Mouse (Mus musculus): ENCODE measurements at regions not wholly inside any gene's neighbourhood (a gene's known extent, or its start where the extent isn't known, plus 50 kb on each side); places are given as distances from the start of the nearest gene placed in this dataset.
"Not testable (repeated sequence)": the region's sequence is repeated elsewhere in the genome, so short reads cannot be mapped to it uniquely, and the experiment has no call there.

- H3K27me3 ChIP-seq (ENCODE audit: control insufficient read depth, insufficient read depth, low read length): no peaks in the 10 kb centered on the region
- 93% methylated on average over 8 of the region's 8 CpGs for WGBS
Observed at GRCm38 (mm10) chr13:44674926-44675650, 54.2 kb upstream of the Jarid2 start.

GRCm38 (mm10) chr13:44676041-44676440 lies 53.2 kb upstream of the Jarid2 start:
- Histone ChIP-seq H3K4me3 (replicated peaks; ENCODE audit: insufficient read depth, low read depth, low read length) (no peak overlapping the region), H3K27me3 (ENCODE audit: control insufficient read depth, insufficient read depth, low read length) (no peaks in the 10 kb centered on the region), H3K4me1 (ENCODE audit: control insufficient read depth, insufficient read depth, low read length) (peaks cover 7% of the 10 kb centered on the region; the same call in 1 of the 2 replicates), H3K27ac (ENCODE audit: insufficient read depth, low read length) (no peak overlapping the region)
- DNase-seq: no peak
- 92% methylated on average over 6 of the region's 6 CpGs for WGBS
- no peak for TF ChIP-seq CTCF (IDR thresholded peaks at IDR 0.05; ENCODE audit: borderline replicate concordance, insufficient read depth, low read depth, low read length)
- TF ChIP-seq POLR2A (IDR thresholded peaks at IDR 0.05; ENCODE audit: borderline replicate concordance, insufficient read depth, low read length): no peak

More at GRCm38 (mm10) chr13:44674926-44675650, 54.2 kb upstream of the Jarid2 start:
- TF ChIP-seq CTCF (IDR thresholded peaks at IDR 0.05; ENCODE audit: borderline replicate concordance, insufficient read depth, low read depth, low read length): no peak
- TF ChIP-seq POLR2A (IDR thresholded peaks at IDR 0.05; ENCODE audit: borderline replicate concordance, insufficient read depth, low read length): no peak
- no peak for DNase-seq
- H3K27ac ChIP-seq (ENCODE audit: insufficient read depth, low read length): no peak overlapping the region
- peaks cover 9% of the 10 kb centered on the region; the same call in 1 of the 2 replicates for H3K4me1 ChIP-seq (ENCODE audit: control insufficient read depth, insufficient read depth, low read length)
- H3K4me3 ChIP-seq (replicated peaks; ENCODE audit: insufficient read depth, low read depth, low read length): no peak overlapping the region

GRCm38 (mm10) chr13:44678121-44678520 lies 51.2 kb upstream of the Jarid2 start:
- no peaks in the 10 kb centered on the region for H3K27me3 ChIP-seq (ENCODE audit: control insufficient read depth, insufficient read depth, low read length)
- WGBS: 93% methylated on average over 3 of the region's 3 CpGs
- H3K27ac ChIP-seq (ENCODE audit: insufficient read depth, low read length): no peak overlapping the region
- DNase-seq: no peak
- peaks cover 4% of the 10 kb centered on the region; the same call in 1 of the 2 replicates for H3K4me1 ChIP-seq (ENCODE audit: control insufficient read depth, insufficient read depth, low read length)
- H3K4me3 ChIP-seq (replicated peaks; ENCODE audit: insufficient read depth, low read depth, low read length): no peak overlapping the region
- TF ChIP-seq POLR2A (IDR thresholded peaks at IDR 0.05; ENCODE audit: borderline replicate concordance, insufficient read depth, low read length): no peak
- no peak for TF ChIP-seq CTCF (IDR thresholded peaks at IDR 0.05; ENCODE audit: borderline replicate concordance, insufficient read depth, low read depth, low read length)

GRCm38 (mm10) chr13:44679457-44679856 lies 49.8 kb upstream of the Jarid2 start:
- H3K27me3 ChIP-seq (ENCODE audit: control insufficient read depth, insufficient read depth, low read length); H3K4me3 ChIP-seq (replicated peaks; ENCODE audit: insufficient read depth, low read depth, low read length); DNase-seq; H3K4me1 ChIP-seq (ENCODE audit: control insufficient read depth, insufficient read depth, low read length); H3K27ac ChIP-seq (ENCODE audit: insufficient read depth, low read length): not testable (repeated sequence)
- WGBS: 93% methylated on average over 7 of the region's 7 CpGs

Measured in cerebellum, adult 2 months (tissue).